Mouse (Mus musculus): ENCODE results near the gene Tbccd1.
A peak's percentile ranks its signal among the peaks of the same experiment; 100 is the strongest.

The Tbccd1 gene

DNA sequence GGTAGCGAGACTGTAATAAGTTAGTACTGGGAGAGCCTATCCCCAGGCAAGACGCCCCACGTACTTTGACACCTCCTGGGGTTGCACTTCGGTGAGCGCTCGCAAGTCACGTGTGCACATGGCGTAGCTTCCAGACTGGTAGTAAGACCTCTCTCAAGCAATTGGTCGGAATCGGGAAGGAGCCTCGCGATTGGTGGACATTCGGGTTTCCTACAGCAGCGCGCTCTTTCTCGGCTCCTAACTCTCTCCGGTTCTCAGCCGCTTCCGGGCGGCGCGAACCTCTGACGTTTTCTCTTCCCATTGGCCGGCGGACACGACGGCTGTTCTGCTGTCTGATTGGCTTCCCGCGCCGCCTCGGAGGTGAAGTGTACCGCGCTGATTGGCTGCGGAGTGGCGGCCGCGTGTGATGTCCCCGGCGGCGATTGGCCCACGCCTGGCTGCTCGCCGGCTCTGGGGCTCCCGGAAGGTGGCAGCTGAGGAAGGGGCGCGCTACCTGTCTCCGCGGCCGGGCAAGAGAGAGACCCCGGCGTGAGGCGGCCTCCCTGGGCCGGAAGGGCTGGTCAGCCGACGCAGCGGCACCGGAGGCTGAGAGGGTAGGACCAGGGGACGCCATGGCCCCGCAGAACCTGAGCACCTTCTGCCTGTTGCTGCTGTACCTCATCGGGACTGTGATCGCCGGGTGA is at the start of gene Tbccd1, which contains the start of gene Dnajb11:
Gene Tbccd1, minus strand, starts transcription at position 239 of the 683 bp plus-strand sequence.
Gene Dnajb11, plus strand, starts transcription at position 415 of the 683 bp plus-strand sequence.
- peak; percentile 99 for DNase-seq (ENCODE audit: low spot score)

DNA sequence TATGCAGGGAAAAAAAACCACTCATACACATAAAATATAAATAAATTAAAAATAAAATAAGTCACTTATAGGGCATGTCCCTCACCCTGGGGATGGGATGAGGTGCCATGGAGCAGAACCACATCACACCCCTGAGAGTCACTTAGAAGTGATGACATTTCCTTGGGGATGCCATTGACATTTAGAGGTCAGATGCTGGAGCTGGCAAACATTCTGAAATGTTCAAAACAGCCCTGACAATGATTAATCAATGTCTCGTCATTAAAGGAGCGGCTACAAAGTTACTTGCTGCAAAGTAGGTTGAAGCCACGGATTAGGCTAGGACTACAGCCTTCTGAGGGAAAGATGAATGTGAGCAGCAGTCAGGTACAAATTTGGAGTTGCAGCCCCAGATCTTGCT is 43.9 kb upstream of the Tbccd1 start:
- no peak for DNase-seq (ENCODE audit: low spot score)

DNA sequence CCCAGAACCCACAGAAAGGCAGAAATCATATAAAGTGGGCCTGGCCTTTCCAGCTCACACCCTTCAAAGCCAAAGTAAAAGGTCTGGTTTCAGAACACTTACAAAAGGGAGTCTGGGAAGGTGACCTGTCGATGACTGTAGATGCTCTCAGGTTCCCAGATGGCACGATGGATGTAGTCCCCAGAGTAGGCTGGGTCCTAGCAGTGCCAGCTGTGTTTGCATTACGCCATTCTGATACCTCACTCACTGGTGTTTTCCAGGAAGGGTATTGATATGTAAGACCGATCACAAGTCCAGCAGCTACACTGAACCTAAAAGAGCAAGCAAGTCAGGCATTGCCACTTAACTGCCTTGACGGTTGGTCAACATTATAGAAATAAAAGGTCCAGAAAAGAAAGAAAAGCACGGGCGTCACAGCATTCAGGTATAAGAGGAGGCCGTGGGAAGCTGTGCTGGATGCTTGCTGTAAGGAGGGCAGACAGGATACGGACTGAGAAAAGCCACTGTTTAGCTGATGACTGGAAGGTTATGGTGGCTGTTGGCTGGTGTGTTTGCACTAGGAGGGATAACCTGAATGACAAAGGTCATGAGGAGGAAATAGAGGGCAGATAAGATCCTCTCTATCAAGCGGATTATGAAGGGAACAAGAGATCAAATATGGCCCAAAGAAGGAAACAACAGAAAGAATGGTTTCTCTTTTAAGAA is 42.5 kb upstream of the Tbccd1 start:
- no peak for DNase-seq (ENCODE audit: low spot score)

DNA sequence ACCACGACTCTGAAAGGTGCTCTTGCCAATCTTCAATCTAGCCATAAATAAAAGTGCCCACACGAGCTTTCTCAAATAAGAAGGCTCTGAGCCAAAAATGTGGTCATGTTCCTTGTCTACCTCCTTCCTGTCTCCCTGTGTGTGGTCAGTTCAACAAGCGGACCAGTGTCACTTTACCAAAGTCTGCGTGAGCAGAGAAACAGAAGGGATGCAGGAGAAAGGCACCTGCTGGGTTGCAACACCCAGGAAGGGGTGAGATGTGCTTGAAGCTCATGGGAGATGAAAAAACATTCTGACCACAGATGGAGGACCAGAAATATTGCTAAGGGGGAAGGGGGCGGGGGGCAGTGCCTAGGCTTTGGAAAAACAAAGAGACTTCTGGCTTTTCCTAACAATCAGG is 41.9 kb upstream of the Tbccd1 start:
- DNase-seq (ENCODE audit: low spot score), result no peak

DNA sequence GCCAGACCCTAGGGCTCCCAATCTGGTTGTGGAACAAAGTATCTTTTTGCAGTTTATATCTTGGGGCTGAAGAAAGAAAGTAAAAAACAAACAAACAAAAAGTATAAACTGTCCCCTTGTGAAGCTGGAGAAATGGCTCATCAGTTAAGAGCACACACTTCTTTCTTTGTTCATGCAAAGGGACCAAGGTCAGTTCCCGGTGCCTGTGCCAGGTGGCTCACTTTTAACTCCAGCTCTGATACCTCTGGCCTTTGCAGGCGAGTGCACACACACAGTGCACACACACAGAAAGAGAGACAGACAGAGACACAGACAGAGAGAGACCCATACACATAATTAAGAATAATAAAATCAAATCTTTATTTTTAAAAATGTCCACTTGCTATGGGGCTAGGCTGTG is 39.1 kb upstream of the Tbccd1 start:
- no peak for DNase-seq (ENCODE audit: low spot score)

DNA sequence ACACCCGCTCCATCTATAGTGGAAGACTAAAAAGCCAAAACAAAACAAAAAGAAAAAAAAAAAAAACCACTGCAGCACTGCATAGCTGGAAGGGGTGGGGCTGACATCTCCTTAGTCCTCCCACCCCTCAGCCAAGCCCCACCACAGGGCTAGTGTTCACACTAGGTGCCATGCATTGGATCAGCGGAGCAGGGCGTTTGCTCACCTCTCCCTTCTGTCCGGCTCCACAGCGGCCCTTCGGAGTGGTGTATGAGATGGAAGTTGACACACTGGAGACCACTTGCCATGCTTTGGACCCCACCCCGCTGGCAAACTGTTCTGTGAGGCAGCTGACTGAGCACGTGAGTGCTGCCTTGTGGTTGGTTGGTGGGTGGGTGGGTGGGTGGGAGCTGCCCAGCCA is 36.6 kb upstream of the Tbccd1 start:
- no peak for DNase-seq (ENCODE audit: low spot score)

DNA sequence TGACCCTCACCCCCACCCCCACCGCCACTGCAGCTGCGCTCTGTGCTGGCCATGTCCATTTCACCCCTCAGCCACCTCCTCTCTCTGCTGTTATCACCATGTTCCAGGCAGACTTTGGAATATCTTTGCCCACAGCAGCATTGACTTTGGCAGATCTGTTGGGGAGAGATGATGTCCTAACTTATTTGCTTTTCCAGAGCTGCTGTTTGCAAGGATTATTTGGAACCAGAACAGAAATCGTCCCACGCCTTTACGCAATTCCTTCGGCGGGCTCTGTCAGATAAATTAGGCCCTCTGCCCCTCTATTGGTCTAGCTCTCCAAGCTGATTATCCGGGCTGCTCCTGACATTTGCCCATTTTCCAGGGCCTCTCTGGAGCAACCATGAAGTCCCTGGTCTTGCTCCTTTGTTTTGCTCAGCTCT is 34.3 kb upstream of the Tbccd1 start:
- no peak for DNase-seq (ENCODE audit: low spot score)

DNA sequence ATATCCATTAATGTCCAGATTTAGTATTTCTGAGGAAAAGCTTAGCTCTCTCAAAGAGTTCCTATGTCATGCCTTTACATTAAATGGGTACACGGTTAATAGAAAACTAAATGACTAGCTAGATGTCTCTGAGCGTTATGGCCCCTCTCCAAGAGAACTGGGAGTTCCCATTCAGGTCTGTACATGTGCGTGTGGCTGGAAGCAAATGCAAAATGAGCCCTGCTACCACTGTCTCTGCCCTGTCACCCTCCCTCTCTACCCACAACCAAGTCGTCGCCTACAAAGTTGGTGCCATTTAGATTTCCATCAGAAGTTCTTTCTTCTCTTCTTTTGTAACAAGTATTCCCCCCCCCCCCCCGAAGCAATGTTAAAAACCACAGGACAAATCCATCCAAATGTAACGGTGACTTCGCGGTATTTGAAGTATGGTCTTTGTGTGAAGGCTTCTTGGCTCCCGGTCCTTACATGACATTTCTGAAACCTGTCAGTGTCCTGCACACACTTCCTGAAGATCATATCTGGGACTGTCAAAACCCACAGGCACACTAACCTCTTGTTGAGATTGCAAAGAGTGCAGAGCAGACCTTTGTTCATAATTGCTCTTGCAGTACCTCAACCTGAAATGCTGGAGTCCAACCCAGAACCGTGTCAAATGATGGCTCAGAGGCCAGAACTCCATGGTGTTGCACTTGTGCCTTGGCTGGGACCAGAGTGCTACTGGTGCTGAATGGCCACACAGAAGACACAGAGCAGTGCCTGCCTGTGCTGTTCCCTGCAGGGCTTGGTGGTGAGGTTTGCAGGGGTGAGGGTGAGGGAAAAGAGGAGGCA is 33.4 kb upstream of the Tbccd1 start, which contains the start of gene Ahsg:
Gene Ahsg, plus strand, starts transcription at position 595 of the 828 bp plus-strand sequence.
- DNase-seq (ENCODE audit: low spot score), result no peak

DNA sequence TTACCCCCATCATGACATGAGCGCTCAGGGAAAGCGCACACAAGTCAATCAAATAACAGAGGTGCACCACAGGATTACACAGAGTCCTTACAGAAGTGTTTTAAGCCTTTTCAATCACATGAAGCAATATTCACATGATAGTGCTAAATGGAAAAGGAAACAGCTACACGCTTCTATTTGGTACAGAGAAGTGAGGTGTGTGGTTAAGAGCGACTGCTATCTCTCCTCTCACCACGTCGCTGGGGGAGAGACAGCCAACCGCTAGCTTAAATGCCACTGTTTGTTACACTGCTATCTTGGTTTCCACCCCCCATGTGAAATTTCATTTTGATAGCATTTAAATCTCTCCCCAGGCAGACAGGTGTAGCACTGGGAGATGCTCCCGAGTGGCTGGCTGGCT is 32.2 kb upstream of the Tbccd1 start:
- no peak for DNase-seq (ENCODE audit: low spot score)

DNA sequence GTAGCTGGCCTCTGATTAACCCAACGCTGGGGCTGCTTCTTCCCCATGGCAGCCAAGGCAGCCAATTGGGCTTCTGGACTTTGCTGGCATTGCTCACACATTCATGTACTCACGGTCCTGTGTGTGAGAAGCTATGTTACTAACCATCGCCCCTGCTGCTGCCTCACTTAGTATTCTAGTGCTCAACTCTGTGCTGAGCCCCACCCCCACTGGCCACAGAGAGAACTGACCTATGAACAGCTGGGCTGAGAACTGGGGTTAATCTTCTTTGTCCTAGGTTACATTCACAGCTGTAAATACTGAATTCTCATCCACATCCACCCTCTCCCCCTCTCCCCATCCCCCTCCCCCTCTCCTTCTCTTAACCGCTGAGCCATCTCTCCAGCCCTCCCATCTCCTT is 31.4 kb upstream of the Tbccd1 start:
- DNase-seq (ENCODE audit: low spot score), result no peak

DNA sequence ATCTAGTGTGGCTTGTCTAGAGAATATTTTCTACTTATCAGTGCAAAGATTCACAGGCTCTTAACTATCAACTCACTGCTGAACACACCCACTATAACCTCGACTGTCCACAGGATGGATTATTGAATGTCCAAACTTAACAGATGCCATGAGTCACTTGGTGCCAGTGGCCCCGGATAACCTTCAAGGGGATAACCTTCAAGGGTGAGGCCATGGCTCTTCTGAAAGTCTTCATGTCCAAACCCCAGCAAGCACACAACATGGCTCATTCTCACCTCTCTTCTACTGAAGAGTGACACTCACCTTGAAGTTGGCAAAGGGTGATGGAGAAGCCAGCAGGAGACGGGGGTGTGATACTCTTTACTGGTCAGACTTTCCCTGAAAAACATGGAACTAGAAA is 29.3 kb upstream of the Tbccd1 start:
- DNase-seq (ENCODE audit: low spot score), result no peak

DNA sequence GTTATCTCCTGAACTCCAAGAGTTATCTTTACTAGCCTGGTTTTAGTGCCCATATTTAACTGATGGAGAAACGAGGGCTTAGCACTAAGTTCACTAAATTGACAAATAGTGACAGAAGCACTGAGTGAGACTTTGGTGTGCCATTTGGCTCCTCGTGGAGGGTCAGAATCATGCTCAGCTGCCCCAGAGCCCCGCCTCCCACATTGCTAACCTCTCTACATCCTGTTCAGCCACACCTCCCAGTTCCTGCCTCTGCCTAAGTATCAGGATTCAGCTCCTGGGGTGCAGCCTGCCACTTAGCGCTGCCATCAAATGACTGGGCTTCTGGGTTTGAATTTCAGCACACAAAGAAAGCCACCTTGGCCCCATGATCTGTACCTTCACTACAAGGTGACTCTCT is 27.9 kb upstream of the Tbccd1 start:
- no peak for DNase-seq (ENCODE audit: low spot score)

DNA sequence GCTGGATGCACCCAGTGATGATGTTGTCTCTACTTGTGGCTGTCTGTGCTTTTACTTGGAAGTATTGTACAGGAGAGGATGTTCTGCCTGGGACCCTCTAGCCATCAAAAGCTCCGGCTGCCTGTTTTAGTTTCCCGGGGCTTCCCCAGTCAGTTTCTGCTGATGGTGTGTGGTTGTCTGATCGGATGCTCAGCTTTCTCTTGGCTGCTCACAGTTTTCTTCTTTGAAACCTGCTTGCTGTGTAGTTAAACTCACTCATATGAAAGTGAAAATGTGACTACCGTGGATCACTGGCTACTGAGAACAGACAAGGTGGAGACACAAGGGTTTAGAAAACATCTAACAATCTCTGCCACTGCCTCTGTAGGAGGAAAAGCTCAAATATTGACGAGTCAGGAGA is 26.0 kb upstream of the Tbccd1 start:
- no peak for DNase-seq (ENCODE audit: low spot score)

DNA sequence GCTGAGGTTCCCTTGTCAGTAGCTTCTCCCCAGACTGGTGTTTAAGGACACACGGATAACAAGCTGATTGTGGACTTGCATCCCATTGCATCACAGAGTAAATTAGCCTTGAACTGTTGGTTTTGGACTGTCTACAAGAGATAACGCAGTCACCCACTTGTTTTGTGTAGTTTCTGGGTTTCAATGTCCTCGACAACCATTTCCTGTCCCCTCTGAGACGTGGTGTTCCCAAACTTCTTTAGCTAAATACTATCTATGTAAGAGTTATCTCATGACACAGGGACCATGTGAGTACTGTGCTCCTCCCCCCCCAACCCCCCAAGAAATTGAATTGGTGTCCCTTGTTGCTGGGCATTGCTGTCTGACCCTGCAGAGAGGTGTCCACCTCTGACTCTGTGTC is 24.0 kb upstream of the Tbccd1 start:
- DNase-seq (ENCODE audit: low spot score), result peak; percentile 16

DNA sequence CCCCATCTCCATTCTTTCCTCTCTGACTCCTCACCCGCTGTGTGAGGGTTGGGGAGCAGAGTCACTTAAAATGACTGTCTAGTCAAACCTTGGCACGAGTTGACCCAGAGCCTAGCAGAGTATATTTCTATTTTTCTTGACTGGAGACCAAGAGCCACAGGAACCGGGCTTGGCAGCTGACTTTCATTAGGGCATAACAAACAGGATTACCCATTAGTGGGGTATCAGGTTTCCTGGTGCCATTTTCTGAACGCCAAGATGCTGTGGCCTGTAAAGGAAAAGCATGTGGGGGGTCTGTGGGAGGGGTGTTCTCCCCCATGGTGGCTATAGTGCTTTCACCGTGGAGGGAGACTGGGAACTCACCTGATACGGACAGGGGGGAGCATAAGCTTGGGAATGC is 23.4 kb upstream of the Tbccd1 start:
- DNase-seq (ENCODE audit: low spot score), result no peak

DNA sequence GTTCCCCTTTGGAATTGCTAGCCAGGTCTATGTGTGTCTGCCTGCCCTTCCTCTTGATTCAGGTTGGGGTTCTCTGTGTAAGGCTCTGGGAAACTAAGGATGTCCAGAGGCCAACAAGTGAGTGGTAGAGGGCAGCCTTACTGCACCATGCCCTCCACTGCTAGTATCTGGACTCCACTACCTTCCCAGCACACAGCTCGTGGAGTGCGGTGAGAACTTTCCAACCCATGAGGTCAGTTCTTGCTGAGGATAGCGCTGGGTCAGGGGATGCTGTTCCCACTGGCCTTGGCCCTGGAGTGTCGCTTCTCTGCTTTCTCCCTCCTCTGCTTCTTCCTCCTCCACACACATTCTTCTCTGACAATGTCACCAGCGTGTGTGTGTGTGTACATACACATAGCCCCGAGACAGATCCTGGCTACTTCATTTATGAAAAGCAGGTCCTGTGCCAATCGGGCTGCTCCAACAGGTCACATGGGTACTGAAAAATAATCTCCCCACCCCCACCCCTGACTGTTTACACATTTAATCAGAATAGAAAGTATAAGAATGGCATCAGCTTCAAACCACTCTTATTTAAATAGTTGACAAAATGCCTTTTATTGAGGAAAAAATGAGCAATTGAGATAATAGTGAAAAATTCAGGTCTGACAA is 22.6 kb upstream of the Tbccd1 start:
- DNase-seq (ENCODE audit: low spot score), result no peak

DNA sequence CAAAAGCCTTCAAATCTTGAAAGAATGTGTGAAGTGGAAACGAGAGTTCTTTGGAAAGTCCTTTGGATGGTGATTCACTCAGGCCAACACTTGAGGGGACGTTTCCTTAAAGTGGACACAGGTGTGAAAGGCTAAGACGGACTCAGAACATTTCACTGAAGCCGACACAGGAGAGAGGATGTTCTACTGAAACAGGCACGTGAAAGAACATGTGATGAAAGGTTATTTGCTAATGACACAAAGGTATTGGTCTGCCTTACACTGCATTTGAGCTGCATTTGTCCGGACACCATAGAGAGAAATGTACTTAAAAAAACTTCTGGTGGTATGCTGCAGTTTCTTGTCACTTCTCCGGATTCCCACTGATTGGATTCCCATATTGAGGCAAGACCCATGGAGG is 21.2 kb upstream of the Tbccd1 start:
- no peak for DNase-seq (ENCODE audit: low spot score)

DNA sequence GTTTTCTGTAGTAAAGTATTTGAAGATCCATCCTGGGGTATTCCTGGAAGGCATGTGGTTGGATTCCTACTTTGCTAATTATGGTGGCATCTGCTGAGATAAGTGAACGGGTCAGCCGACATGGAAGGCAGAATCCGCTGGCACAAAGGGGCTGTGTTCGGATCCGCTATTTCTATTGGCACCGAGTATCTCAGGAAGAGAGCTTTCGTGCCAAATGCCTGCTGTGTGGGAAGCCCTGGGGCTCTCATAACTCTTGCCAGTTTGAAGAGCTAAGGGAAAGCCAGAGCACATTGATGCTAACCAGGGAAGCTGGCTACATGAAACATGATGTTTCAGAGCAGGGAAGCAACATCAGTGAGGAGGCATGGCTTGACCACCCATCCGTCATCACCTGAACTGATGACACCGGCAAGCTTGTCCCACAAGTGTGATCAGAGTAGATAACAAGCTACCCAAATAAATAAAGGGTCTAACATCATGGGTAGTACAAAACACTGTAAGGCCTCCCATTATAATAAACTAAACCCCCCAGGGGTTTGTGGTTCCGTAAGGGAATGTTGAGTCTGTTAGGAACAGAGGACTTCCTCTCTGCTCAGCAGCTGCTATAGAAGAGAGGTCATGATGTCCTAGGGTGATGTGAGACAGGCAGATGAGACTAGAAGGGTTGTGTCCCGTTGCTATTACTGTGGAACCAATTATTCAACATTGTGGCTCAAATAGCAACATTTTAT is 20.4 kb upstream of the Tbccd1 start:
- no peak for DNase-seq (ENCODE audit: low spot score)

DNA sequence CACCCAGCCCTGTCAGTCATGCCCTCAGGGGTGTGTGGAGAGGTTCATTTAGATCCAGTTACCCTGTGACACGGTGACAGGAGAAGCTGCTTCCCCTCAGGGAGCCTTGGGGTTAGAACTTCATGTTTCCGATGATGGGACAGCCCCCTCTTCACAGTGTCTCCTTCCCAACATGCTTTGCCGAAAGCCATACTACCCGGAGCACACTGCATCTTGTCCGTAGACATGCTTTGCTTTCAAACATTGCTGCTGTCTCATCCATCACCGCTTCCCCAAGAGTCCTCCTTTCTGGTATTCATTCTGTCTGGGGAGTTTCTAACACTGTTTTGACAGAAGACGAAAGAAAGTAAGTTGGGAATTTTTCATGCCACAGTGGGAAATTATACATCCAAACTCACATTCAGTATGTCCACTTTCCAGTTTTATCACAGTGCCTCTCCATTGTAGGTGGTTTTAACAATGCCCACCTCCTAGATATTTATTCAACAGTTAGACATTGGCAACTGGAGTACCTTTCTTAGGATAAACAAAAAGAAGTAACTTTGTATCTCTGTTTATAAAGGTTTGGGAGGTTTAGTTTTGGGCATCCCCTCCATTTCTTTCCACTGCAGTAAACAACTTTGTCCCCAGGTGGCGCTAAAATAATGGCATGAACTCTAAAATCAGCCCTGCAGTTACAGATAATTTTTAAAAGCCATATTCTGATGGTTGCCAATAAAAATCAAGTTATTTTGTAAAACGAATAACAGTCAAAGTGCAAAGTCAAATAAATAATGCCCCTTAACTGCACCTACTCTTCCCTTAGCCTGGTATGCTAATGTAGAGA is 19.0 kb upstream of the Tbccd1 start:
- DNase-seq (ENCODE audit: low spot score), result peak; percentile 12

DNA sequence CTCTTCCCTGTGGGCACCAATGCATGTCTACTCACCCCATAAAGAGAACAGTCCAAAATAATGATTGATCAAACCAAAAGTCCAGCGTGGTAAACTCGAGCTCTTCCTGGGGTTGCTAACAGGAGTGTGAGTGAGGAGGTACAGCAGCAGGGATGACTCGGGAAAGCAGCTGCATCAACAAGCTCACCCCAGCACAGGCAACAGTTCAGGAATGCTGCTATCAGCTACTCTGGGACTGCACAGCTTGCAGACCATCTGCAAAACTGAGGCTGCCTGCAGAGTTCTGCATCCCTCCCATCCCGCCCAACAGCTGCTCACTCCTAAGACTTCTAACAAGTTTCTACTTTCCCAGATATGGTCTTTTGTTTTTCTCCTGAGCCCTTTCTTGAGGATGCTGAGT is 15.9 kb upstream of the Tbccd1 start:
- no peak for DNase-seq (ENCODE audit: low spot score)

DNA sequence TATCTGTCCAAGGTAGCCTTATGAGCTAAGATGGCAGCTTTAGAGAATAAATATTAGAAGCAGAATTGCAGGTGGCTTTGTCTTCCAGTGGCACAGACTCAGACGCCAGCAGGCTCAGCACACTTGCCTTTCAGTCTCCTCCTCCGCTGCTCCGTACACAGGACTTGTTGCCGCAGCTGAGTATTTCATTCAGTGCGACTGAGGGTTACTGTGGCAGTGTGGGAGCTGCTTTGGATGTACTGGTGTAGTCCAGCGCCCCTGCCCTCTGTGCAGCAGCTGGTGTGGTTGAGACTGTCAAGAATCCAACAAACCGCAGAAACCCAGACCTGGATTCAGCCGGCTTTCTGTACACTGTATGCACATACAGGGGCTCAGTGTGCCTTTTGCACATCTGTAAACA is 14.9 kb upstream of the Tbccd1 start:
- DNase-seq (ENCODE audit: low spot score), result no peak

Data from lung, postnatal 25 days (tissue).